Mouse (Mus musculus) testis, adult 2 months (tissue): ENCODE results near the gene Hoxb5.

Source experiments
- CTCF ChIP-seq: fragments of 200-500 bp; IDR thresholded peaks from 2 replicates; pipeline ENCODE4 v1.5.1; 2012; ENCODE audit warnings: low read depth, mild to moderate bottlenecking, inconsistent platforms, low read length, moderate library complexity; ENCODE audit not compliant: control insufficient read depth, insufficient read depth, insufficient replicate concordance
- POLR2A ChIP-seq: fragments of 200-500 bp; IDR thresholded peaks from 2 replicates; pipeline ENCODE4 v1.6.1; 2012; ENCODE audit warnings: low read depth, mild to moderate bottlenecking, inconsistent platforms, low read length, moderate library complexity; ENCODE audit not compliant: control insufficient read depth

DNA sequence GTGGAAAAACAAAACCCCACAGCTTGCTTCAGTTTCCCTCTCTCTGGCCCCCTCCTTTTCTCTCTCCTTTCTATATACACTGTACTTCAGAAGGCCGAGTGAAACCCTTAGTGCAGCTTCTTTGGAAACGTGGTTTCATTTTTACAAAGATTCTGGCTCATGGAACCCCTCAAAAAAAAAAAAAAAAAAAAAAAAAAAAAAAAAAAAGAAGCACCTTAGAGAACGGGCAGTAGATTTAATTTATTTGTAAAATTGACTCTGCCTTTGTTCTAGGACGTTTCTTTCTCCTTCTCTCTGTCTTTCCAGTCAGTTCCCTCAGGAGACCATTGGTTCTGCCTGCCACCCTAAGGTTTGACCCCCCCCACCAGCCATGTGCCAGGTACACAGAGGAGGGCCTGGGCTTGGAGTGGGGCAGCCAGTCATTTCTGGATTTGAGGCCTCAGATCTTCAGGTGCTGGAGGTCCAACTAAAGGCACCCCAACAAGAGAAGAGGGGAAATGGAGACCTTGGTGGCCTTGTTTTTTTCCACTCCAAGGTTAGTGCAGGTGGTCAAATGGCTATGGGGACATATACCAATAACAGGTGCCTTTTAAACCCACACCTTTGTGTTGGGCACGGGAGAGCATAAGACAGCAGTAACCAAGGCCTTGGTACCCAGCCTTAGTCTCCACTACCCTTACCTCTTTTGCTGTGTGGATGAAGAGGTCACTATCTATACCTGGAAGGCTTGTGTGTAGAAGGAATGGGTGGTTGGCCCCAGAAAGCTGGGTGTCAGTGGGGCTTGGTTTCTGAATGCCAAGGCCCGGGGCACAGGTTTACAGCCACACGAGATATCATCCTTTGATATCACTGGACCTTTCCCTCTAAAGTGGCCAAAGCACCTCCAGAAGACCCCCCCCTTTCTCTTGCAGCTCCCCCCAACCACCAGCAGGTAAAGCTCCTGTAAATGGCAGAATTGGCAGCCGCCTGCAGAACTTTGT lies 22.4 kb upstream of the Hoxb5 start:
- TF ChIP-seq CTCF (no peak), POLR2A (no peak)
